Mouse (Mus musculus) heart, embryonic 16.5 days (tissue): ENCODE results near the gene Vmn1r71. TPM values are rescaled to one million over a fixed set of nuclear protein-coding genes. Genes with fewer than 3 reads are reported as not detected.
"Not testable (repeated sequence)": the region's sequence is repeated elsewhere in the genome, so short reads cannot be mapped to it uniquely, and the experiment has no call there.

Source experiments
- ATAC-seq: fragments of 200-750 bp; cut with Nextera tagmentation; replicated peaks from 2 replicates; pipeline ENCODE4 v1.8.0; 2017; ENCODE audit warnings: moderate number of reproducible peaks; ENCODE audit not compliant: insufficient read depth, low FRiP score; ENCODE audit errors: extremely low read depth
- H3K27ac ChIP-seq: fragments of 300-500 bp; sonication (generic); 2 replicates; pipeline ENCODE4 v1.5.1; 2014; ENCODE audit warnings: mild to moderate bottlenecking, low read length, control low read depth, moderate library complexity
- H3K27me3 ChIP-seq: fragments of 300-500 bp; sonication (generic); 2 replicates; pipeline ENCODE4 v1.6.1; 2014; ENCODE audit warnings: low read length, mixed read lengths; ENCODE audit not compliant: control insufficient read depth, insufficient read depth
- H3K36me3 ChIP-seq: fragments of 300-500 bp; sonication (generic); 2 replicates; pipeline ENCODE4 v1.6.1; 2014; ENCODE audit not compliant: control insufficient read depth, insufficient read depth
- H3K4me1 ChIP-seq: fragments of 300-500 bp; sonication (generic); 2 replicates; pipeline ENCODE4 v1.6.1; 2014; ENCODE audit warnings: low read length, mixed read lengths; ENCODE audit not compliant: control insufficient read depth, insufficient read depth
- H3K4me2 ChIP-seq: fragments of 300-500 bp; sonication (generic); 2 replicates; pipeline ENCODE4 v1.6.1; 2014; ENCODE audit warnings: low read depth, mild to moderate bottlenecking, control low read depth, low read length
- H3K4me3 ChIP-seq: fragments of 300-500 bp; sonication (generic); 2 replicates; pipeline ENCODE4 v1.5.1; 2014; ENCODE audit warnings: mild to moderate bottlenecking, control low read depth, low read length
- H3K9ac ChIP-seq: fragments of 300-500 bp; sonication (generic); 2 replicates; pipeline ENCODE4 v1.6.1; 2014; ENCODE audit warnings: low read length, control low read depth
- H3K9me3 ChIP-seq: fragments of 300-500 bp; sonication (generic); replicated peaks from 2 replicates; pipeline ENCODE4 v1.6.1; 2016; ENCODE audit warnings: low read length; ENCODE audit not compliant: control insufficient read depth
- polyA plus RNA-seq: library from polyadenylated mRNA; unstranded; fragments of >200 nt; fragmentation: Nextera tagmentation; extraction: Ambion mirVana; gene quantifications from 2 replicates; pipeline ENCODE4 v1.2.1, GENCODE M21; 2015

The Vmn1r71 gene
- polyA plus RNA-seq: not detected in 2 replicates

- Histone ChIP-seq H3K4me2 (no peak within 1 kb of the TSS), H3K9me3 (0 out of 2 replicates have a peak, but pooled peaks cover 10% of the 10 kb centered on the region), H3K4me3 (no peak within 1 kb of the TSS), H3K36me3 (no peaks in the 10 kb centered on the region), H3K4me1 (no peaks in the 10 kb centered on the region), H3K27ac (no peak within 1 kb of the TSS), H3K27me3 (no peaks in the 10 kb centered on the region), H3K9ac (no peak within 1 kb of the TSS)
- ATAC-seq: no peak
Measured at GRCm38 (mm10) chr7:10754264-10754663, at the start of gene Vmn1r71. Gene Vmn1r71 (minus strand): TSS chr7:10754364.

- H3K4me1 ChIP-seq, H3K36me3 ChIP-seq, ATAC-seq, H3K9ac ChIP-seq, H3K4me3 ChIP-seq, H3K27me3 ChIP-seq, H3K27ac ChIP-seq, H3K4me2 ChIP-seq: not testable (repeated sequence)
- H3K9me3 ChIP-seq: 0 out of 2 replicates have a peak, but pooled peaks cover 10% of the 10 kb centered on the region
Measured at GRCm38 (mm10) chr7:10757551-10757950, 3.4 kb upstream of the Vmn1r71 start.

Other genes starting within 250 kb of the Vmn1r71 start
- gene Vmn1r68, start 195.9 kb downstream of the Vmn1r71 start, polyA plus RNA-seq: not detected in 2 replicates
- gene Vmn1r69, start 140.7 kb downstream of the Vmn1r71 start, polyA plus RNA-seq: not detected in 2 replicates
- gene Vmn1r70, start 122.8 kb downstream of the Vmn1r71 start, polyA plus RNA-seq: not detected in 2 replicates
- gene Nlrp4b, start 66.6 kb downstream of the Vmn1r71 start, polyA plus RNA-seq: not detected in 2 replicates
- not detected in 2 replicates for gene Zscan4b, start 150.7 kb upstream of the Vmn1r71 start, polyA plus RNA-seq